Mouse (Mus musculus) heart, embryonic 14.5 days (tissue): Measurements from ENCODE around the gene Ipo8. TPM values are rescaled to one million over a fixed set of nuclear protein-coding genes. Genes with fewer than 3 reads are reported as not detected.

Experiments
- ATAC-seq: fragments of 200-750 bp; cut with Nextera tagmentation; 2 replicates; pipeline ENCODE4 v1.8.0; 2017; ENCODE audit warnings: low read depth, moderate TSS enrichment; ENCODE audit not compliant: insufficient number of reproducible peaks, insufficient read depth, low FRiP score
- H3K27ac ChIP-seq, 2 experiments: fragments of 200-500 bp in 1 of 2; fragments of 300-500 bp in 1 of 2; sonication (generic) in 1 of 2; replicated peaks in 1 of 2; 2 replicates each; pipeline ENCODE4 v1.5.1; 2012 to 2014; ENCODE audit warnings: low read depth in 2 of 2, low read length in 2 of 2, control low read depth in 1 of 2, mild to moderate bottlenecking in 1 of 2, mixed read lengths in 1 of 2; ENCODE audit not compliant: control insufficient read depth in 1 of 2, insufficient read depth in 1 of 2
- H3K27me3 ChIP-seq: fragments of 300-500 bp; sonication (generic); 2 replicates; pipeline ENCODE4 v1.6.1; 2014; ENCODE audit warnings: mild to moderate bottlenecking, low read length, control low read depth; ENCODE audit not compliant: control insufficient read depth, insufficient read depth
- H3K36me3 ChIP-seq: fragments of 300-500 bp; sonication (generic); 2 replicates; pipeline ENCODE4 v1.6.1; 2014; ENCODE audit warnings: mild to moderate bottlenecking, control low read depth, low read length, mixed read lengths; ENCODE audit not compliant: control insufficient read depth, insufficient read depth
- H3K4me1 ChIP-seq, 2 experiments: fragments of 200-500 bp in 1 of 2; fragments of 300-500 bp in 1 of 2; sonication (generic) in 1 of 2; 2 replicates each; pipeline ENCODE4 v1.6.1; 2012 to 2014; ENCODE audit warnings: low read length in 2 of 2, control low read depth in 1 of 2, mixed read lengths in 1 of 2; ENCODE audit not compliant: control insufficient read depth in 2 of 2, insufficient read depth in 2 of 2
- H3K4me2 ChIP-seq: fragments of 300-500 bp; sonication (generic); 2 replicates; pipeline ENCODE4 v1.6.1; 2014; ENCODE audit warnings: mild to moderate bottlenecking, low read length
- H3K4me3 ChIP-seq, 2 experiments: fragments of 200-500 bp in 1 of 2; fragments of 300-500 bp in 1 of 2; sonication (generic) in 1 of 2; 2 replicates each; pipeline ENCODE4 v1.5.1; 2012 to 2014; ENCODE audit warnings: low read length in 2 of 2, mild to moderate bottlenecking in 2 of 2, control low read depth in 1 of 2, low read depth in 1 of 2, moderate library complexity in 1 of 2; ENCODE audit not compliant: control insufficient read depth in 1 of 2, insufficient read depth in 1 of 2
- H3K9ac ChIP-seq: fragments of 300-500 bp; sonication (generic); 2 replicates; pipeline ENCODE4 v1.6.1; 2014; ENCODE audit warnings: mild to moderate bottlenecking, low read length
- H3K9me3 ChIP-seq: fragments of 300-500 bp; sonication (generic); 2 replicates; pipeline ENCODE4 v1.6.1; 2016; ENCODE audit warnings: low read length, control low read depth; ENCODE audit not compliant: control insufficient read depth
- WGBS: fragments of 180-500 bp; shearing (Covaris S2); extraction: QIAGEN DNeasy Blood & Tissue Kit; methylation state at CpG from one replicate; pipeline ENCODE4 v1.1.7; 2014; 5-methylcytosine and 5-hydroxymethylcytosine counted together
- polyA plus RNA-seq: library from polyadenylated mRNA; unstranded; fragments of >200 nt; fragmentation: Nextera tagmentation; extraction: Ambion mirVana; gene quantifications from 2 replicates; pipeline ENCODE4 v1.2.1, GENCODE M21; 2014

The Ipo8 gene
- polyA plus RNA-seq = 13.7 and 17.7 TPM in 2 replicates

GRCm38 (mm10) chr6:148830748-148831727, at the start of gene Ipo8:
Ipo8 (minus strand) TSS chr6:148831467.
- Histone ChIP-seq H3K27me3 (no peaks in the 10 kb centered on the region), H3K36me3 (no peaks in the 10 kb centered on the region), H3K9me3 (no peaks in the 10 kb centered on the region), H3K4me2 (peak within 1 kb of the TSS; percentile 86), H3K27ac (peak within 1 kb of the TSS in 1 of 2 experiments; percentile 55; a peak in 1 of 4 replicates), H3K4me3 (peak within 1 kb of the TSS; percentile 73 to 76), H3K4me1 (no peaks in the 10 kb centered on the region), H3K9ac (peak within 1 kb of the TSS; percentile 84)
- peak; percentile 95 for ATAC-seq
- under 1% methylated on average over 47 of the region's 47 CpGs for WGBS

- 0 out of 2 replicates have a peak, but pooled peaks cover 3% of the 10 kb centered on the region for H3K36me3 ChIP-seq
- WGBS = 93% methylated on average over 1 of the region's 1 CpGs
- no peak overlapping the region for H3K4me2 ChIP-seq
- H3K4me3 ChIP-seq = no peak overlapping the region
- no peaks in the 10 kb centered on the region for H3K9me3 ChIP-seq
- no peaks in the 10 kb centered on the region for H3K4me1 ChIP-seq
- H3K27me3 ChIP-seq = no peaks in the 10 kb centered on the region
- H3K27ac ChIP-seq = no peak overlapping the region
- no peak for ATAC-seq
- no peak overlapping the region for H3K9ac ChIP-seq
Measured at GRCm38 (mm10) chr6:148873911-148874310, 42.6 kb upstream of the Ipo8 start.

- ATAC-seq = no peak
- Histone ChIP-seq H3K27ac (no peak overlapping the region), H3K9me3 (no peaks in the 10 kb centered on the region), H3K27me3 (no peaks in the 10 kb centered on the region), H3K4me3 (no peak overlapping the region), H3K4me2 (no peak overlapping the region), H3K36me3 (0 out of 2 replicates have a peak, but pooled peaks cover 4% of the 10 kb centered on the region), H3K4me1 (no peaks in the 10 kb centered on the region), H3K9ac (no peak overlapping the region)
Measured at GRCm38 (mm10) chr6:148845629-148846028, 14.4 kb upstream of the Ipo8 start.

GRCm38 (mm10) chr6:148841760-148842159, 10.5 kb upstream of the Ipo8 start:
- no peak overlapping the region for H3K4me2 ChIP-seq
- WGBS = 97% methylated on average over 1 of the region's 1 CpGs

GRCm38 (mm10) chr6:148838460-148838859, 7.2 kb upstream of the Ipo8 start:
- Histone ChIP-seq H3K36me3 (no peaks in the 10 kb centered on the region), H3K4me2 (no peak overlapping the region), H3K4me1 (no peaks in the 10 kb centered on the region), H3K4me3 (no peak overlapping the region), H3K27ac (no peak overlapping the region), H3K9ac (no peak overlapping the region), H3K27me3 (no peaks in the 10 kb centered on the region), H3K9me3 (no peaks in the 10 kb centered on the region)
- ATAC-seq = no peak

More at GRCm38 (mm10) chr6:148841760-148842159, 10.5 kb upstream of the Ipo8 start:
- no peaks in the 10 kb centered on the region for H3K4me1 ChIP-seq
- H3K27me3 ChIP-seq = no peaks in the 10 kb centered on the region
- no peak overlapping the region for H3K9ac ChIP-seq
- no peak for ATAC-seq
- no peaks in the 10 kb centered on the region for H3K36me3 ChIP-seq
- no peak overlapping the region for H3K4me3 ChIP-seq
- H3K9me3 ChIP-seq = no peaks in the 10 kb centered on the region
- H3K27ac ChIP-seq = no peak overlapping the region

- Histone ChIP-seq H3K9me3 (no peaks in the 10 kb centered on the region), H3K27me3 (no peaks in the 10 kb centered on the region), H3K36me3 (no peaks in the 10 kb centered on the region), H3K4me1 (no peaks in the 10 kb centered on the region), H3K4me3 (peak overlapping the region; percentile 73 to 76), H3K9ac (no peak overlapping the region; the same call in 1 of the 2 replicates), H3K27ac (0 out of 4 replicates have a peak overlapping the region, but pooled peaks of 1 of the 2 experiments have one; percentile 55), H3K4me2 (peak overlapping the region; percentile 86)
- no peak for ATAC-seq
- 32% methylated on average over 3 of the region's 3 CpGs for WGBS
Measured at GRCm38 (mm10) chr6:148831728-148832121, 458 bp upstream of the Ipo8 start.

- H3K27ac ChIP-seq = no peak overlapping the region
- no peaks in the 10 kb centered on the region for H3K36me3 ChIP-seq
- no peak for ATAC-seq
- no peaks in the 10 kb centered on the region for H3K9me3 ChIP-seq
- H3K4me1 ChIP-seq = no peaks in the 10 kb centered on the region
- peak overlapping the region; percentile 86 for H3K4me2 ChIP-seq
- peak overlapping the region; percentile 84 for H3K9ac ChIP-seq
- H3K4me3 ChIP-seq = peak overlapping the region; percentile 73 to 76
- H3K27me3 ChIP-seq = no peaks in the 10 kb centered on the region
- 5% methylated on average over 3 of the region's 3 CpGs for WGBS
Measured at GRCm38 (mm10) chr6:148830355-148830747, 916 bp downstream of the Ipo8 start.
